Mouse (Mus musculus) megakaryocyte, embryonic 14.5 days (primary cell): ENCODE results near the gene Fam163a.
"Not testable (repeated sequence)": the region's sequence is repeated elsewhere in the genome, so short reads cannot be mapped to it uniquely, and the experiment has no call there.

Experiments
- FLI1 ChIP-seq: IDR thresholded peaks from 2 replicates; pipeline ENCODE4 v1.6.1; 2012; ENCODE audit warnings: low read length, inconsistent platforms, mixed read lengths
- GATA1 ChIP-seq: IDR thresholded peaks from 3 replicates; pipeline ENCODE4 v1.6.1; 2012; ENCODE audit warnings: mixed read lengths, low read length, inconsistent platforms, borderline replicate concordance

DNA sequence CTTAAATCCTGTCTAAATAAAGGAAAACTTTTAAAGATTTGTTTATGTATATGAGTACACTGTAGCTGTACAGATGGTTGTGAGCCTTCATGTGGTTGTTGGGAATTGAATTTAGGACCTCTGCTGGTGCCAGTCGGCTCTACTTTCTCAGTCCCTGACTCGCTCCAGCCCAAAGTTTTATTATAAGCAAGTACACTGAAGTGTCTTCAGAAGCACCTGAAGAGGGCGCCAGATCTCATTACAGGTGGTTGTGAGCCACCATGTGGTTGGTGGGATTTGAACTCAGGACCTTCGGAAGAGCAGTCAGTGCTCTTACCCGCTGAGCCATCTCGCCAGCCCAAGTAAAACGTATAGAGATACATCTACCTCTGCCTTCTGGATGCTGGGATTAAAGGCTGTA is 164.8 kb downstream of the Fam163a start:
- TF ChIP-seq GATA1, FLI1: not testable (repeated sequence)
